Mouse (Mus musculus): ENCODE measurements around the gene Mup18.
"Not testable (repeated sequence)": the region's sequence is repeated elsewhere in the genome, so short reads cannot be mapped to it uniquely, and the experiment has no call there.

DNA sequence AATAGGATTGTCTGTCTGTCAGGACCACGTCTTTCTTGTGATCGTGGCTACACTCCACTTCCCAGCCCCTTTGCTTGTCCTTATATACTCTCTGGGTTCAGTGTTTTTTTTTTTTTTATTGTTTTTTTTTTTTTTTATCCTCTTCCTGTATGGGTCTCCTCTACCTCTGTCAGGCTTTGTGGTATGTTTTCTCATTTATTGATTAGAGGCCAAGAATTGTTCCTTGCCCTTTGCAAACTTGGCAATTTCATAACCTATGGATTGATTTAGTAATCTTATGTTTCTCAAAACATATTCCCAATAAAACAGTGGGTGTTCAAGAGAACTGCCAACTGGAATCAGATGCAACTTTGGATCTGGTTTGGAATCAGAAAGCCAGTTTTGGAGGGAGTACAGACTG lies at the start of gene Mup18:
- not testable (repeated sequence) for TF ChIP-seq POLR2A (IDR thresholded peaks at IDR 0.05; ENCODE audit: borderline replicate concordance, extremely low read depth, low read depth, low read length); CTCF (IDR thresholded peaks at IDR 0.05; ENCODE audit: insufficient read depth, low read length)
